Mouse (Mus musculus) ovary, postnatal 14 days (tissue): ENCODE results near the gene Mars.

ENCODE experiments used
- DNase-seq: peaks from one replicate; pipeline ENCODE4 v3.0.0; 2022; ENCODE audit warnings: low spot score

The Mars gene

GRCm38 (mm10) chr10:127261706-127262547 is 49.7 kb downstream of the Mars start:
- DNase-seq = no peak

DNA sequence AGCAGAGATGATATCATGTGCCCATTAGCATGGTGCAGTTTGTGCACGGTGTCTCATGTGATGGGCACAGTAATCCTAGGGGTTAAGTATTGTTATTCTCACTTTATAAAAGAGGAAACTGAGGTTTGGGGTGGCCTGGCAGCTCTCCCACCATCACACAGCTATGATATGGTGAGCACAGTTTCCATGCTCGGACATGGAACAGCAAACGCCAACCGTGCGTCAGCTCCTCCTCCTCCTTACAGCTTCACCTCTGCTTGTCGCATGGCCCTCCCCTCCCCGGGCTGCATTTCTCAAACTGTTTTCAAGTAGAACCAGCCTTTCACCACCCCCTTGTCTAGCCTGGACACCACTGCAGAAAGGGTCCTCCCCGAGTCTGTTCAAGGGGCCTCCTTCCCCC is 53.1 kb downstream of the Mars start:
- no peak for DNase-seq

DNA sequence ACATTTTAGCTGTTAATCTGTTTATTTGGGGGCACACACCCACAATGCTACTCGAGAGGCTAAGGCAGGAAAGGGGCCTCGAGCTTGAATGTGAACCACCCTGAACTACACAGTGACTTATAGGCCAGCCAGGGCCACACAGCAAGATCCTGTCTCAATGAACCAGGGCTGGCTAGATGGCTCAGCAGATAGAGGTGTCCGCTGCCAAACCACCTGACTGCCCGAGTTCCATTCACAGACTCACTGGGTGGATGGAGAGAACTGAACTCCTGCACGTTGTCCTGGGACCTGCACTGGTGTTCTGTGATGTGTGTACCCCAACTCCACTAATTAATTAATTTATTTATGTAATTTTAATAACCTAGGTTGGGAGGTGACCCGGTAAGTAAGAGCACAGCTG is 53.8 kb downstream of the Mars start:
- no peak for DNase-seq

GRCm38 (mm10) chr10:127255625-127256345 is 55.8 kb downstream of the Mars start:
- peak; percentile 57 for DNase-seq

GRCm38 (mm10) chr10:127250810-127251209 is 60.8 kb downstream of the Mars start:
- no peak for DNase-seq
